Mouse (Mus musculus) heart, embryonic 14.5 days (tissue): ENCODE results near the gene Rbak. TPM values are rescaled to one million over a fixed set of nuclear protein-coding genes. Genes with fewer than 3 reads are reported as not detected.
"Not testable (repeated sequence)": the region's sequence is repeated elsewhere in the genome, so short reads cannot be mapped to it uniquely, and the experiment has no call there.

Source experiments
- ATAC-seq: fragments of 200-750 bp; cut with Nextera tagmentation; 2 replicates; pipeline ENCODE4 v1.8.0; 2017; ENCODE audit warnings: low read depth, moderate TSS enrichment; ENCODE audit not compliant: insufficient number of reproducible peaks, insufficient read depth, low FRiP score
- H3K27ac ChIP-seq, 2 experiments: fragments of 200-500 bp in 1 of 2; fragments of 300-500 bp in 1 of 2; sonication (generic) in 1 of 2; replicated peaks in 1 of 2; 2 replicates each; pipeline ENCODE4 v1.5.1; 2012 to 2014; ENCODE audit warnings: low read depth in 2 of 2, low read length in 2 of 2, control low read depth in 1 of 2, mild to moderate bottlenecking in 1 of 2, mixed read lengths in 1 of 2; ENCODE audit not compliant: control insufficient read depth in 1 of 2, insufficient read depth in 1 of 2
- H3K27me3 ChIP-seq: fragments of 300-500 bp; sonication (generic); 2 replicates; pipeline ENCODE4 v1.6.1; 2014; ENCODE audit warnings: mild to moderate bottlenecking, low read length, control low read depth; ENCODE audit not compliant: control insufficient read depth, insufficient read depth
- H3K36me3 ChIP-seq: fragments of 300-500 bp; sonication (generic); 2 replicates; pipeline ENCODE4 v1.6.1; 2014; ENCODE audit warnings: mild to moderate bottlenecking, control low read depth, low read length, mixed read lengths; ENCODE audit not compliant: control insufficient read depth, insufficient read depth
- H3K4me1 ChIP-seq, 2 experiments: fragments of 200-500 bp in 1 of 2; fragments of 300-500 bp in 1 of 2; sonication (generic) in 1 of 2; 2 replicates each; pipeline ENCODE4 v1.6.1; 2012 to 2014; ENCODE audit warnings: low read length in 2 of 2, control low read depth in 1 of 2, mixed read lengths in 1 of 2; ENCODE audit not compliant: control insufficient read depth in 2 of 2, insufficient read depth in 2 of 2
- H3K4me2 ChIP-seq: fragments of 300-500 bp; sonication (generic); 2 replicates; pipeline ENCODE4 v1.6.1; 2014; ENCODE audit warnings: mild to moderate bottlenecking, low read length
- H3K4me3 ChIP-seq, 2 experiments: fragments of 200-500 bp in 1 of 2; fragments of 300-500 bp in 1 of 2; sonication (generic) in 1 of 2; 2 replicates each; pipeline ENCODE4 v1.5.1; 2012 to 2014; ENCODE audit warnings: low read length in 2 of 2, mild to moderate bottlenecking in 2 of 2, control low read depth in 1 of 2, low read depth in 1 of 2, moderate library complexity in 1 of 2; ENCODE audit not compliant: control insufficient read depth in 1 of 2, insufficient read depth in 1 of 2
- H3K9ac ChIP-seq: fragments of 300-500 bp; sonication (generic); 2 replicates; pipeline ENCODE4 v1.6.1; 2014; ENCODE audit warnings: mild to moderate bottlenecking, low read length
- H3K9me3 ChIP-seq: fragments of 300-500 bp; sonication (generic); 2 replicates; pipeline ENCODE4 v1.6.1; 2016; ENCODE audit warnings: low read length, control low read depth; ENCODE audit not compliant: control insufficient read depth
- WGBS: fragments of 180-500 bp; shearing (Covaris S2); extraction: QIAGEN DNeasy Blood & Tissue Kit; methylation state at CpG from one replicate; pipeline ENCODE4 v1.1.7; 2014; 5-methylcytosine and 5-hydroxymethylcytosine counted together
- polyA plus RNA-seq: library from polyadenylated mRNA; unstranded; fragments of >200 nt; fragmentation: Nextera tagmentation; extraction: Ambion mirVana; gene quantifications from 2 replicates; pipeline ENCODE4 v1.2.1, GENCODE M21; 2014

The Rbak gene
- polyA plus RNA-seq, 1 experiment from 2014 or later, result 9.6 TPM

- H3K4me2 ChIP-seq, result no peak overlapping the region
- no peaks in the 10 kb centered on the region for H3K4me1 ChIP-seq
- no peaks in the 10 kb centered on the region for H3K36me3 ChIP-seq
- no peak overlapping the region for H3K27ac ChIP-seq
- H3K4me3 ChIP-seq, result no peak overlapping the region
- H3K9ac ChIP-seq, result no peak overlapping the region
- 67% methylated on average over 2 of the region's 2 CpGs for WGBS
- no peaks in the 10 kb centered on the region for H3K27me3 ChIP-seq
- no peaks in the 10 kb centered on the region for H3K9me3 ChIP-seq
- ATAC-seq, result no peak
These were observed 14.6 kb upstream of the Rbak start for GRCm38 (mm10) chr5:143195166-143195565.

GRCm38 (mm10) chr5:143194747-143195146, 14.2 kb upstream of the Rbak start:
- not testable (repeated sequence) for H3K27me3 ChIP-seq, H3K4me2 ChIP-seq, H3K4me1 ChIP-seq, H3K9me3 ChIP-seq, H3K4me3 ChIP-seq, ATAC-seq, H3K36me3 ChIP-seq, H3K27ac ChIP-seq, H3K9ac ChIP-seq
- 51% methylated on average over 8 of the region's 8 CpGs for WGBS

DNA sequence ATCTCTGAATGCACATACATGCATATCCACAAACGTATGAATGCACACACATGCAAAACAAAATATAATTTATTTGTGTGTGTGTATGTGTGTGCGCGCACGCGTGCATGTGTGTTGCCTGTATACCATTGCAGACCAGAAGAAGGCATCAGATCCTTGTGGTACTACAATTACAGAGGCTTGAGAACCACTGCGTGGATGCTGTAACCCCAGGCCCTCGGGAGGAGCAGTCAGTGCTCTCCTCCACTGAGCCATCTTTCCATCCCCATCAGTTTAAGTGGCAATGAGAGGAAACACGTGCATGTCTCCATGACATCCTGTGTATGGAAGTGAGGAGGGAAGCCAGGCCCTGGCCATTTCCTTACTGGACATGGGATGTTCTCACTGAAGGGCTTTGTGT, 12.2 kb upstream of the Rbak start:
- no peak for ATAC-seq
- Histone ChIP-seq H3K36me3 (no peaks in the 10 kb centered on the region), H3K9me3 (no peaks in the 10 kb centered on the region), H3K27ac (no peak overlapping the region), H3K4me2 (no peak overlapping the region), H3K4me1 (no peaks in the 10 kb centered on the region), H3K9ac (no peak overlapping the region), H3K27me3 (no peaks in the 10 kb centered on the region), H3K4me3 (no peak overlapping the region)
- 85% methylated on average over 8 of the region's 8 CpGs for WGBS

DNA sequence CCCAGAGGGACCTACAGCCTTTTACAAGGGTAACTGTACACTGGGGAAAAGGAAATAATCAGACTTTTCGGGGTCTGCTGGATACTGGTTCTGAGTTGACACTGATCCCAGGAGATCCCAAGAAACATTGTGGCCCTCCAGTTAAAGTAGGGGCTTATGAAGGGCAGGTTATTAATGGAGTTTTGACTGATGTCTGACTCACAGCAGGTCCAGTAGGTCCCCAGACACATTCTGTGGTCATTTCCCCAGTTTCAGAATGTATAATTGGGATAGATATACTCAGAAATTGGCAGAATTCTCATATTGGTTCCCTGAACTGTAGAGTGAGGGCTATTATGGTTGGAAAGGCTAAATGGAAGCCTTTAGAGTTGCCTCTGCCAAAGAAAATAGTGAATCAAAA, 7.4 kb upstream of the Rbak start:
- H3K36me3 ChIP-seq, H3K27me3 ChIP-seq, H3K4me1 ChIP-seq, H3K9me3 ChIP-seq, H3K27ac ChIP-seq, ATAC-seq, H3K4me2 ChIP-seq, H3K4me3 ChIP-seq, H3K9ac ChIP-seq: not testable (repeated sequence)
- no CpG with 5 or more reads among the region's 1 CpGs for WGBS

GRCm38 (mm10) chr5:143179179-143179578, 1.4 kb downstream of the Rbak start:
- 43% methylated on average over 6 of the region's 6 CpGs for WGBS
- Histone ChIP-seq H3K4me1 (peaks cover 4 to 10% of the 10 kb centered on the region in 2 experiments; a peak in 3 of 4 replicates), H3K36me3 (peaks cover 42% of the 10 kb centered on the region), H3K9me3 (peaks cover 5% of the 10 kb centered on the region; the same call in 1 of the 2 replicates), H3K27ac (no peak overlapping the region), H3K27me3 (0 out of 2 replicates have a peak, but pooled peaks cover 3% of the 10 kb centered on the region), H3K4me3 (no peak overlapping the region), H3K9ac (no peak overlapping the region), H3K4me2 (peak overlapping the region; percentile 86)
- ATAC-seq, result no peak

GRCm38 (mm10) chr5:143177541-143178200, 2.9 kb downstream of the Rbak start:
- no peak for ATAC-seq
- peaks cover 57% of the 10 kb centered on the region for H3K36me3 ChIP-seq
- H3K27me3 ChIP-seq, result no peaks in the 10 kb centered on the region
- 89% methylated on average over 3 of the region's 3 CpGs for WGBS
- no peak overlapping the region for H3K9ac ChIP-seq
- H3K27ac ChIP-seq, result no peak overlapping the region
- H3K4me2 ChIP-seq, result no peak overlapping the region
- no peak overlapping the region for H3K4me3 ChIP-seq
- H3K9me3 ChIP-seq, result peaks cover 13% of the 10 kb centered on the region; the same call in 1 of the 2 replicates
- H3K4me1 ChIP-seq, result peaks cover 4 to 10% of the 10 kb centered on the region in 2 experiments; a peak in 3 of 4 replicates

DNA sequence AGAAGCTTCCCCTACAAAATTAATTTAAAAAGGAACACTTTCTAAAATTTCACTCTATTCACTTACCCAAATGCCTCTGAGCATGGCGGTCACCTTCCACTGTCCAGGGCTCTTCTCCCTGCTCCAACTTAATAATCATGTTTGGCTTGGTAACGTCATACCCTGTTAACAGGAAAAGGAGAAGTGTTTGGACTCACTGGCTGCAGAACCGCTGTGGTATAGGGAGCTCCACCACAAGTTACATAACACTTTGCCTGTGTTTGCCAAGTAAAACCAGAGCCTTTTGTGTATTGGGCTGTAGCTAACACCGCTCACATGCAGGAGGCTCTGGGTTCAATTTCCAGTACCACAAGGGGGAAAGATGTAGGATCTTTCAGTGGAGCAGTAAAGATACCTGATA, 4.6 kb downstream of the Rbak start:
- no peak overlapping the region for H3K27ac ChIP-seq
- no peaks in the 10 kb centered on the region for H3K27me3 ChIP-seq
- peaks cover 73% of the 10 kb centered on the region for H3K36me3 ChIP-seq
- ATAC-seq, result no peak
- 92% methylated on average over 4 of the region's 4 CpGs for WGBS
- no peak overlapping the region for H3K9ac ChIP-seq
- H3K4me2 ChIP-seq, result no peak overlapping the region
- peaks cover 16% of the 10 kb centered on the region; the same call in 1 of the 2 replicates for H3K9me3 ChIP-seq
- H3K4me1 ChIP-seq, result peaks cover 4 to 10% of the 10 kb centered on the region in 2 experiments; a peak in 3 of 4 replicates
- no peak overlapping the region for H3K4me3 ChIP-seq
